Mouse (Mus musculus): Measurements from ENCODE around the gene Aaas. TPM values are rescaled to one million over a fixed set of nuclear protein-coding genes. Genes with fewer than 3 reads are reported as not detected.

Gene Aaas
- total and polyA plus RNA-seq, 3 experiments, result 10.8 to 22.1 (median 13.2) TPM

DNA sequence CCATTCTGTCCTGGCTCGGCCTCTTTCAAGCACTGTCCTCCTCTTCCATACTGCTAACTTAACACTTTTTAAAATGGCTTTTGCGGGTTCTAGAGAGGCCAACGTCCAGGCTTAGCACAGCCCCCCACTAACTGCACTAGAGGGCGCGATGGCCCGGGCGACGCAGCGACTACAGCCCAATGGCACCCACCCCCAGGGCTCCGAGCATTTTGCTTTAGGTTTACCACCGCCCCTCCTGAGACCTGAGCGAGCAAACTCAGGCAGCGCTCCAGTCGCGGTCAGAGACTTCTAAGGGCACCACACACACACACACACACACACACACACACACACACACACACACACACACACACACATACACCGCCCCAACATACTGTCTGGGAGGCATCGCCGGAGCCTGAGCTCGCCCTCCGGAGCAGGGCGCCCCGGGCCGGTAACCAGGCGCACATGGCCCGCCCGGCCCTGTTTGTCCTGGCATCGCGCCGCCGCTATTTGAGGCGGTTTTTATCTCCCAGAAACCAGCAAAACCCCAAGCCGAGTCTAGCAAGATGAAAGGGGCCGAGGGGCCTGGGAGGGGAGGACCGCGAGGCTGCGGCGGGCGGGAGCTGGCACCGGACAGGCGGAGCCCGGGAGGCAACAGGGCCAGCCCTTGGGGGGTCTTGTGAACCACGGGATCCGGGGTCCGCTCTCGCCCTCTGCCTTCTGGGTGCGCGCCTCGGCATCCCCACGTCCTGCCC lies 4.7 kb upstream of the Aaas start:
- H3K36me3 ChIP-seq (ENCODE audit: control insufficient read depth, insufficient read depth, low read length), result no peaks in the 10 kb centered on the region
- H3K4me3 ChIP-seq, result peak overlapping the region; percentile 51
- peak overlapping the region; percentile 36 for H3K27ac ChIP-seq
- H3K79me2 ChIP-seq (replicated peaks; ENCODE audit: control insufficient read depth, insufficient read depth, low read length), result no peaks in the 10 kb centered on the region
- peak; percentile 64 to 72 for DNase-seq
- intact Hi-C loops (cut with DNase I), result no loop called here
- H3K9ac ChIP-seq (ENCODE audit: low read depth, low read length), result peak overlapping the region; percentile 50
- peaks cover 4% of the 10 kb centered on the region for H3K4me1 ChIP-seq (ENCODE audit: control insufficient read depth, insufficient read depth, low read length)
- WGBS, result under 1% methylated on average over 49 of the region's 49 CpGs
- TF ChIP-seq POLR2A (IDR thresholded peaks at IDR 0.05; ENCODE audit: insufficient read depth, low read depth, low read length) (no peak), CTCF (IDR thresholded peaks at IDR 0.05) (peak; percentile 61), EP300 (IDR thresholded peaks at IDR 0.05; ENCODE audit: insufficient read depth, low read depth, low read length) (no peak)
- H3K27me3 ChIP-seq (ENCODE audit: control insufficient read depth, insufficient read depth, low read length), result peaks cover 2% of the 10 kb centered on the region; the same call in 1 of the 2 replicates

DNA sequence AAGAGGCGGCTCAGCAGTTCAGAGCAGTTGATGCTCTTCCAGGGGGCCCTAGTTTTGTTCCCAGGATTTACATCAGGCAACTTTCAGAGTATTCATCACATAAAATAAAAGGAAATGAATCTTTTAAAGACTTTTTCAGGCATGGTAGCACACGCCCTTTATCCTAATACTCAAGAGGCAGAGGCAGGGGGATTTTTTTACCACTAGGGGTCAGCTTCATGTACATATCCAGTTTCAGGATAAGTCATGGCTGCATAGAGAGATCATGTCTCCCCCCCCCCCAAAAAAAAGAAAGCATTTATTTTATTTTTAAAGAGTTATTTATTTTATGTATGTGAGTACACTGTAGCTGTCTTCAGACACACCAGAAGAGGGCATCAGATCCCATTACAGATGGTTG lies 3.4 kb upstream of the Aaas start:
- no peaks in the 10 kb centered on the region for H3K79me2 ChIP-seq (replicated peaks; ENCODE audit: control insufficient read depth, insufficient read depth, low read length)
- intact Hi-C loops (cut with DNase I), result loop anchor here (2.0 kb wide), 1 partner anchor 67 kb away; no protein-coding TSS in a partner anchor

DNA sequence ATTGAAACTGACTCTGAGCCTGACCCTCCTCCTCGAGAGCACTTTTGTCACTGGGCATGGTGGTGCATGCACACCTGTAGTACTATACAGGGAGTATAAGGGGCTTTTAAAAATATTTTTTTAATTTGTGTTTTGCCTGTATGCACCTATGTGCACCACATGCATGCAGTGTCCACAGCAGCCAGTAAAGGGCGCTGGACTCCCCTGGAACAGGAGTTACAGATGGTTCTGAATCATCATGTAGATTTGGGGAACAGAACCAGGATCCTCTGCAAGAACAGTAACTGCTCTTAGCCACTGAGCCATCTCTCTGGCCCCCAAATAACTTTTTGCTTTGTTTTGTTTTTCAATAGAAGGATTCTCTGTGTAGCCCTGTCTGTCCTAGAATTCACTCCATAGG lies 1.6 kb upstream of the Aaas start:
- no peaks in the 10 kb centered on the region for H3K36me3 ChIP-seq (ENCODE audit: control insufficient read depth, insufficient read depth, low read length)

More for the DNA sequence above, 3.4 kb upstream of the Aaas start:
- peaks cover 2% of the 10 kb centered on the region; the same call in 1 of the 2 replicates for H3K27me3 ChIP-seq (ENCODE audit: control insufficient read depth, insufficient read depth, low read length)
- WGBS, result 83% methylated on average over 2 of the region's 2 CpGs
- no peak overlapping the region for H3K27ac ChIP-seq
- no peaks in the 10 kb centered on the region for H3K36me3 ChIP-seq (ENCODE audit: control insufficient read depth, insufficient read depth, low read length)
- DNase-seq, result no peak
- no peak overlapping the region for H3K4me3 ChIP-seq
- TF ChIP-seq POLR2A (IDR thresholded peaks at IDR 0.05; ENCODE audit: insufficient read depth, low read depth, low read length) (no peak), EP300 (IDR thresholded peaks at IDR 0.05; ENCODE audit: insufficient read depth, low read depth, low read length) (no peak), CTCF (IDR thresholded peaks at IDR 0.05) (0 out of 2 replicates have a peak, but pooled peaks have one; percentile 15)
- H3K4me1 ChIP-seq (ENCODE audit: control insufficient read depth, insufficient read depth, low read length), result peaks cover 6% of the 10 kb centered on the region
- H3K9ac ChIP-seq (ENCODE audit: low read depth, low read length), result no peak overlapping the region

DNA sequence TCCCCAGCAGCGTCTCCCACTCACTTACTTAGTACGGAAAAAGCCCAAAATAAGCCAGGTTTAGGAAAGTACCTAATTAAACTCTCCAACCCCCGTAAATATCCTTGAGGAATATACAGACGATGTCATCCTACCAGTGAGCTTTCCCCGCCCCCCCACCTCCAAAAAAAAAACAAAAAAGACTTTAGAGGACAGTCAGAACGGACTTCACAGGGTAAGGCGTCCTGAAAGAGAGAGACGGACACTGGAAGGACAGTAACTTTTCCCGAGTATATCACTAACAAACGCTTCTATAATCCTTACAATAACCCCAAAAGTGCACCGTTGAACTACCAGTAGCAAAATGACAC lies 346 bp upstream of the Aaas start:
- no peaks in the 10 kb centered on the region for H3K36me3 ChIP-seq (ENCODE audit: control insufficient read depth, insufficient read depth, low read length)
- peak overlapping the region; percentile 66 for H3K4me3 ChIP-seq
- H3K79me2 ChIP-seq (replicated peaks; ENCODE audit: control insufficient read depth, insufficient read depth, low read length), result no peaks in the 10 kb centered on the region
- H3K9ac ChIP-seq (ENCODE audit: low read depth, low read length), result peak overlapping the region; percentile 45
- H3K4me1 ChIP-seq (ENCODE audit: control insufficient read depth, insufficient read depth, low read length), result peaks cover 6% of the 10 kb centered on the region
- 6% methylated on average over 11 of the region's 11 CpGs for WGBS
- H3K27ac ChIP-seq, result peak overlapping the region; percentile 88
- no peak for DNase-seq
- intact Hi-C loops (cut with DNase I), result loop anchor here (1.0 to 2.0 kb wide), 2 partner anchors 20 to 26 kb away; partner anchors contain the start of gene Myg1
- TF ChIP-seq POLR2A (IDR thresholded peaks at IDR 0.05; ENCODE audit: insufficient read depth, low read depth, low read length) (no peak), CTCF (IDR thresholded peaks at IDR 0.05) (no peak)
- H3K27me3 ChIP-seq (ENCODE audit: control insufficient read depth, insufficient read depth, low read length), result peaks cover under 1% of the 10 kb centered on the region; the same call in 1 of the 2 replicates

More for the DNA sequence above, 1.6 kb upstream of the Aaas start:
- H3K27me3 ChIP-seq (ENCODE audit: control insufficient read depth, insufficient read depth, low read length), result peaks cover 2% of the 10 kb centered on the region; the same call in 1 of the 2 replicates
- intact Hi-C loops (cut with DNase I), result loop anchor here (2.0 kb wide), 1 partner anchor 69 kb away; no protein-coding TSS in a partner anchor
- H3K9ac ChIP-seq (ENCODE audit: low read depth, low read length), result no peak overlapping the region
- no peak for DNase-seq
- H3K4me3 ChIP-seq, result no peak overlapping the region
- no peak overlapping the region for H3K27ac ChIP-seq
- H3K79me2 ChIP-seq (replicated peaks; ENCODE audit: control insufficient read depth, insufficient read depth, low read length), result no peaks in the 10 kb centered on the region
- no peak for TF ChIP-seq EP300 (IDR thresholded peaks at IDR 0.05; ENCODE audit: insufficient read depth, low read depth, low read length)
- TF ChIP-seq POLR2A (IDR thresholded peaks at IDR 0.05; ENCODE audit: insufficient read depth, low read depth, low read length), result no peak
- TF ChIP-seq CTCF (IDR thresholded peaks at IDR 0.05), result peak; percentile 28; the same call in 1 of the 2 replicates
- H3K4me1 ChIP-seq (ENCODE audit: control insufficient read depth, insufficient read depth, low read length), result peaks cover 6% of the 10 kb centered on the region
- WGBS, result 57% methylated on average over 2 of the region's 2 CpGs

DNA sequence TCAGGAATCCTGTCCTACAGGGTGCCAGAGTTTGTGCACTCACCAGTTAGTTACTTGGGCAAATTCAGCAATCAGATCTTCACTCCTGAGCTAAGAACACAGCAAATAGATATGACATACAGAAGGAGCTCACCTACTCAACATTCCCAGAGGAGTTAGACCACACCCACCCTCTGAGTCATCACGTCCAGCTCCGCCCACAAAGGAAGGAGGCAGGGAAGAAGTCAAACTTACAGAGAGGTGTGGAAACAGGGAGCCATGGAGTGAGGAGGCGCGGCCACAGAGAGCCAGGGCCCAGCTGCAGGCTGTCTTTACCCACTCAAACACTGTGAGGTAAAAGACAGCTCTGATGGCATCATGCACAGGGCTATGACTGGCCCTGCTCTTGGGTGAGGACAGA lies 4.1 kb downstream of the Aaas start:
- no peak overlapping the region for H3K4me3 ChIP-seq
- no peak overlapping the region for H3K9ac ChIP-seq (ENCODE audit: low read depth, low read length)
- intact Hi-C loops (cut with DNase I), result no loop called here
- no peak for TF ChIP-seq CTCF (IDR thresholded peaks at IDR 0.05)
- no peak for TF ChIP-seq POLR2A (IDR thresholded peaks at IDR 0.05; ENCODE audit: insufficient read depth, low read depth, low read length)
- no peak for TF ChIP-seq EP300 (IDR thresholded peaks at IDR 0.05; ENCODE audit: insufficient read depth, low read depth, low read length)
- H3K4me1 ChIP-seq (ENCODE audit: control insufficient read depth, insufficient read depth, low read length), result peaks cover 4% of the 10 kb centered on the region
- H3K27ac ChIP-seq, result no peak overlapping the region
- WGBS, result 70% methylated on average over 4 of the region's 4 CpGs
- no peak for DNase-seq
- no peaks in the 10 kb centered on the region for H3K27me3 ChIP-seq (ENCODE audit: control insufficient read depth, insufficient read depth, low read length)
- H3K79me2 ChIP-seq (replicated peaks; ENCODE audit: control insufficient read depth, insufficient read depth, low read length), result no peaks in the 10 kb centered on the region
- H3K36me3 ChIP-seq (ENCODE audit: control insufficient read depth, insufficient read depth, low read length), result no peaks in the 10 kb centered on the region

DNA sequence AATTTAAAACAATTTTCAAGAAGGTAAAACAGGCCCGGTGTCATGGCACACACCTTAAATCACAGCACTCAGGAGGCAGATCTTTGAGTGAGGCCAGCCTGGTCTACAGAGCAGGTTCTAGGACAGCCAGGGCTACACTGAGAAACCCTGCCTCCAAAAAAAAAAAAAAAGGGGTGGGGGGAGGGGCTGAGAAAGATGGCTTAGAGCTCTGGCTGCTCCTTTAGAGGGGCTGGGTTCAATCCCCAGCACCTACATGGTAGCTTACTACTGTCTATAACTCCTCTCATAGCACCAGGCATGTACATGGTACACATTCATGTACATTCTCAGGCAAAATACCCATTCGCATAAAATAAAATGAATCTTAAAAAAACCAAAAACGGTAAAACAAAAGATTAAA lies 6.1 kb downstream of the Aaas start:
- intact Hi-C loops (cut with DNase I), result loop anchor here (5.0 kb wide), 2 partner anchors 33 to 98 kb away; no protein-coding TSS in a partner anchor
- DNase-seq, result no peak
- 97% methylated on average over 3 of the region's 3 CpGs for WGBS

More for the DNA sequence above, 6.1 kb downstream of the Aaas start:
- Histone ChIP-seq H3K27ac (no peak overlapping the region), H3K4me3 (no peak overlapping the region), H3K27me3 (ENCODE audit: control insufficient read depth, insufficient read depth, low read length) (no peaks in the 10 kb centered on the region), H3K9ac (ENCODE audit: low read depth, low read length) (no peak overlapping the region), H3K79me2 (replicated peaks; ENCODE audit: control insufficient read depth, insufficient read depth, low read length) (no peaks in the 10 kb centered on the region), H3K36me3 (ENCODE audit: control insufficient read depth, insufficient read depth, low read length) (no peaks in the 10 kb centered on the region), H3K4me1 (ENCODE audit: control insufficient read depth, insufficient read depth, low read length) (no peaks in the 10 kb centered on the region)
- TF ChIP-seq POLR2A (IDR thresholded peaks at IDR 0.05; ENCODE audit: insufficient read depth, low read depth, low read length) (no peak), CTCF (IDR thresholded peaks at IDR 0.05) (no peak), EP300 (IDR thresholded peaks at IDR 0.05; ENCODE audit: insufficient read depth, low read depth, low read length) (no peak)
